Mouse (Mus musculus) spleen, postnatal 14 days (tissue): ENCODE measurements around the gene Dnajc17.

Source experiments
- DNase-seq, 2 experiments: peaks; one replicate each; pipeline ENCODE4 v3.0.0; 2021 to 2022; ENCODE audit warnings: low spot score in 2 of 2

The Dnajc17 gene

DNA sequence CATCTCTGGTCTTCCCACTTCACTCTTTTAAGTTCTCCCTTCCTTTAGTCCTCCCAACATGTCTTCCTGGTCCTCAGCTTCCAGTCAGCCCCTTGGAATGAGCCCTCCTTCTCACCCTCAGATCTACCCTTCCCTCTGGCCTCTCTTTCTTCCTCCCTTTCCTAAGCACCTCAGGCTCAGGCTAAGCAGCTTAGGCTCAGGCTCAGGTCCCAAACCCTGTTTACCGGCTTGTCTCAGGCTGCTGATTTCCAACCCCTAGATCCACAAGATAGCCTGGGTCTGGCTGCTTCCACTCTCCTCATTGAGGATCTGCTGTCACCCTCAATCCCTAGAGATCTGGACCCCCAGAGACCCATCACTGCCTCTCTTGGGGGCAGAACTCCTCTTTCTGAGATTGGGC, 10.5 kb downstream of the Dnajc17 start:
- DNase-seq: no peak

DNA sequence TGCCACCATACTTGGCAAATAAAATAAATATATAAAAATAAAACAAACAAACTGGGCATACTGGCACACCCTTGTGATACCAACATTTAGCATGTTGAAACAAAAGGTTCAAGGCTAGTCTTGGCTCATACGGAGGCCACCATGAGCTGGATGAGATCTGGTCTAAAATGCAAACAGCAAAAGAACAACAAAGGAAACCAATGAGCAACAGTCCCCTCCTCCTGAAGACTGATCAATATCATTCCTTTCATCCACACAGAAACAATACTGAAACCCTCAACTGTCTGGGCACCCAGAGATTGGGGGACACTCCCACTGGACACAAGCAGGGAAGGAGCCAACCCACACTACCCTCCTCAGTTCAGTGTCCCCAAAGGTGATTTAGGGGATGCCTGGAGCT, 11.1 kb downstream of the Dnajc17 start:
- DNase-seq: no peak

DNA sequence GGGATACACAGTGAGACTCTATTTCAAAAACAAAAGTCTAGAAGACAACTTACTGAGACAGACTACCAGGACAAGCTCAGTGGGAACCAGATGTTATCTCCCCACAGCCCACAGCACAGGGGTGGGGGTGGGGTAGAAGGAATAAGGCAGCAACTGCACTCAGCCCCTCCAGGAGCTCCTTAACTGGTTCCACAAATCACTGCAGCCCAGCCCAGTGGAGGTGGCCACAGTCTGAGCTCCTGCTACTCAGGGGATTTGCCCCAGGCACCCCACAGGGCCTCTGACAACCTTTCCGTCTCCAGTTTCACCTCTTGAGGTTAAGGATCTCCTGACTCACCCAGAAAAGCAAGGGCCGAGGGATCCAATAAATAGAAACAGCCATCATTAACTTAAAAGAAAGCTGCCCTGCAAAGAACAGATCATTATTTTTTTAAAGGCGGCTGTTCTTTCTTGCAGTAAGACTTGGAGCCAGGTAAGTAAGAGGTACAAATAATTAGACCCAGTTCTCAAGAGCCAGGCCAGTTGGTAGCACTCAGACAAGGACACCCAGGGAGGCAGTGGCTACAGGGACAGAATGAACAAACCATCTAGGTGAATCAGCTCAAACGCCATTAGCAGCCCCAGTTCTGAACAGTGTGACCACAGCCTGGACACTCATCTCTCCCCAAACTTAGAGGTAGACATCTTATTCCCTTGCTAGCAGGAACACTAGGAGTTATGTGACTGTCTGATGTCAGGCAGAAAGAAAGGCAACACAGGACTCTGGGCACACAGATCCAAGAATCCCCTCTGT, 12.1 kb downstream of the Dnajc17 start:
- DNase-seq: no peak

DNA sequence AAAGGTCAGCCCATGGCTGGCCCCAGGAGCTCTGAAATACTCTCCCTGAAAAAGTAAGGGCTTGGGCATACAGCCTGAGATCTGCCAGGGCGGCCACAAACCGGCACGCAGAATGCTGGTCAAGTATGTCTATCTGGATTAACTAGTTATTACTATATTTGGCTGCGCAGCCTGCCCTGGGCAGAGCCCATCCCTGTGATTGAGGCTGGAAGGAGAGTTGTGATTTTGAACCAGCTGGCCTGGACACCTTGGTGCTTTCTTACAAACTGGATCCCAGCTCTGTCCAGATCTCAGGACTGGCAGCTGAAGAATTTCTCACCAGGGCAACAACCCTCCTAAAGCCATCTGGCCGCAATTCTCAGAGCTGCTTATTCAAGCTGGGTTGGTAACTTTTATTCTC, 14.5 kb downstream of the Dnajc17 start:
- DNase-seq: no peak

DNA sequence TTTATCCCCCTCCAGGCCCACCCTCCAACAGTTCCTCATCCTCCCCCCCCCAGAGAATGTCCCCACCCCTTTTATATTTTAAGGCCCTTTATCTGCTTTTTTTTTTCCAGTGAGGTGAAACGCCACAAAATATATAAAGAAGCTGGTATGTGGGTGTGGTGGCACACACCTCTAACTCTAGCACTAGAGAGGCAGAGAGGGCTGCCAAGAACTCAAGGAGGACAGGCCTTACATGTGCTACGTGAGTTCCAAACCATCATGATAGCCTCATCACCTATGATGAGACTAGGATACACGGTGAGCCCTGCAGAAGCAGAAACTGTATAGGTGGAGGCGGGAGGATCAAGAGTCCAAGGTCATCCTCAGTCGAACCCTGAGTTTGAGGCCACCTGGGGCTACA, 17.6 kb downstream of the Dnajc17 start:
- DNase-seq: no peak

DNA sequence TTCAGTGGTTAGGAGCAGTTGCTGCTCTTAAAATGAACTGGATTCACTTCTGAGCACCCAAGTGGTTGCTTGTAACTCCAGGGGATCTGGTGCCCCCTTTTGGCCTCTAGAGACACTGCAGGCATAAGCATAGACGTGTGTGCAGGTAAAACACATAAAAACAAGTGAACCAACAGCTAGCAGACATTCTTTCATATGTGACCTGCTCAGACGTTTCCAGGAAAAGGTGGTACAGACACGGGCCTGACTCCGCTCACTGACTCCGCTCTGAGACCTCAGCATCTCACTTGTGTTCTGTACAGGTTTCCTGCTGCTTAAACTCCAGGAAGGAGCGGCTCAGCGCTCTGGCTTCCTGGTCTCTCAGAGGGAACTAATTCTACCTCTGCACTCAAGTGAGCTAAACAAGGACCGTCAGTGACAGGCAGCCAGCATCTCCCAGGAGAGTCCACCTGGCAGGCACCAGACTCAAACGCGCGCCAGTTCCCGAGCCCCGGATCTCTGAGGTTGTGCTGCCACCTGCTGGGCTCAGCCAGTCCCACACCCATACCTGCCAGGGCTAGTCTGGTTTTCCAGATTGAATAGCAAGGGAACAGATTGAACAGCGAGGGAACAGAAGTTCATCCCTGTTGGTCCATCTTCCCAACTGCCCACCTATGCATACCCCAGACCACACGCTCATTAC, 19.4 kb downstream of the Dnajc17 start:
- DNase-seq: peak; percentile 79 to 86

DNA sequence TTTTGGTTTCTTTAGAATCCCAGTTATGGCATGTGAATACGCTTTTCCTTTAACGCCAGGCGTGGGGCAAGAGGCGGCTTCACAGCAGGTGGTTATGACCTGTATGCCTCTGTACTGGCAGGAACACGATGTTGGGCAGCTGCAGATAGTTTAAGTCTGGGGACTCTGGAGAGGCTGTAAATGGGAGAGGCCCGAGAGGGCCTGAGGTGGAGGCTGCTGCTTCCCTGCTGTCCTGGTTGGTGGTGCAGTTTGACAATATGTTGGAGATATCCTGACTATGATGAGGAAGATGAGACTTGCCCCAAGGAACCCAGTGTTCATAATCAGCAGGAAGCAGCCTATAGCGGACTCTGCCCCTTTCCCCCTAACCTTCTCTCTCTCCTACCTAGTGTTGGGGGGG, 25.7 kb downstream of the Dnajc17 start:
- DNase-seq: no peak

DNA sequence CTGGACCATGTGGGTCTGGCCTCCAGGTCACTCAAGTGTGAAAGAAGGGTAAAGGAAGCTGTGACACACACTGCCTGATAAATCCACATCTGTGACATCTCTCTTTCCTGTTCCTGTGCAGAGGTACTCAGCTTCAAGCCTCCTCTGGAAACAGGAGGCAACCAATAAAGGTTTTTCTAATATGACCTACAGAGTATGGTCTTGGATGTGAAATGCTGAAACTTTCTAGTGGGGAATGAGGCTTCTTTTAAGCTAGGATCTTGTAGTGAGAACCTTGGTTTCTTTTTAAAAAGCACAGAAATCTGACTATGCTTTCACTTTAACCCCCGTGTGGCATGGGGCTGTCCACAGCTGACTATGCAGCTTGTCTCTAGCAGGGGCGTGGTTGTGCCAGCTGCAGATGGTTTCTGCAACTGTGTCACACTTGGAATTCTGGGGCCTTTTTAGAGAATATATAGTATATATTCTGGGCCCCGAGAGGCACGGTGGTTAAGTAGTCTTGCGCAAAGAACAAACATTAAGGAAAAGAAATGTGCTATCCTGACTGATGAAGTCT, 31.1 kb downstream of the Dnajc17 start:
- DNase-seq: no peak

DNA sequence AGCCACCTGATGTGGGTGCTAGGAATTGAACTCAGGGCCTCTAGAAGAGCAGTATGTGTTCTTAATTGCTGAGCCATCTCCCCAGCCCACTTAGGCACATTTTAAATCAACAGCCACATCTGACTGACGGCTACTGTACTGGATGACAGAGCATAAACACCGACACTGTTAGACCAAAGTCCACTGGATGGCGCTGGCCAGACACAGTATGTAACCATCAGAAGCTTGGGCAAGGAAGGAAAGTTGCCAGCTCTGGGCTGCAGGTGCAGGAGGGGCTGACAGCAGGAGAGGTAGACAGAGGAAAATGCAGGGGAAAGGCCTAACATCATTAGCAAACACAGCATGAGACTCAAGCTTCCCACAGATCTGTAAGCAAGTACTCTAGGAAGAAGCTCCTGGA, 31.8 kb downstream of the Dnajc17 start:
- DNase-seq: no peak

DNA sequence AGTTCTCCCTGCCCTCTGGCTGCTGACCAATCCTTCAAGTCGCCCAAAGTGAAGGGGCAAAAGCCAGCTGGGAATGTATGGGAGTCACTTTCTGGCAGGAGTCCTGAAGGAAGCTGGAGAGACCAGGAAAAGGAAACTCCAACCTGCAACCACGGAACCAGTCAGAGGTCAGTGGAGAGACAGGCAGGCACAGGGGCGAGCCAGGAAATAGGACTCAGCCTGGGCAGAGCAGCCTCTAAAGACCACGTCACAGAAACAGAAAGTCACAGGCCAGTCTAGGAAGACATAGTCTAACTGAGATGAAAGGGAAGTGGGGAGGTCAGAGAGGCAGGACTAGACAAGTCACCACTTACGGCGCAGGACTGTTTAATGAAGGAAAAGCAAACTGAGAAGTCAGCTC, 33.0 kb downstream of the Dnajc17 start:
- DNase-seq: no peak

DNA sequence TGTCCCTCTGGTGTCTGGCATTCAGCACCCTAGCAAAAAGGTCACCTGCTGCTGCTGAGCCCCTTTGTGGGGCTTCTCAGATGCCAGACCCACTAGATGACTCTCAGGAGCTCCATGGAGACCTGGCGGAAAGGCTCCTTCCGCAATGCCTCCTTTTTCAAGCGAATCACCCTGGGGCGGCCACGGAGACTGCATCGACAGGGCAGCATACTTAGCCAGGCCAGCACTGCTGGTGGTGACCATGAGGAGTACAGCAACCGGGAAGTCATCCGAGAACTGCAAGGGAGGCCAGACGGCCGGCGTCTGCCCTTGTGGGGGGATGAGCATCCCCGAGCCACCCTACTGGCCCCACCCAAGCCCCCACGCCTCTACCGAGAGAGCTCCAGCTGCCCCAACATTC, 33.7 kb downstream of the Dnajc17 start:
- no peak for DNase-seq

DNA sequence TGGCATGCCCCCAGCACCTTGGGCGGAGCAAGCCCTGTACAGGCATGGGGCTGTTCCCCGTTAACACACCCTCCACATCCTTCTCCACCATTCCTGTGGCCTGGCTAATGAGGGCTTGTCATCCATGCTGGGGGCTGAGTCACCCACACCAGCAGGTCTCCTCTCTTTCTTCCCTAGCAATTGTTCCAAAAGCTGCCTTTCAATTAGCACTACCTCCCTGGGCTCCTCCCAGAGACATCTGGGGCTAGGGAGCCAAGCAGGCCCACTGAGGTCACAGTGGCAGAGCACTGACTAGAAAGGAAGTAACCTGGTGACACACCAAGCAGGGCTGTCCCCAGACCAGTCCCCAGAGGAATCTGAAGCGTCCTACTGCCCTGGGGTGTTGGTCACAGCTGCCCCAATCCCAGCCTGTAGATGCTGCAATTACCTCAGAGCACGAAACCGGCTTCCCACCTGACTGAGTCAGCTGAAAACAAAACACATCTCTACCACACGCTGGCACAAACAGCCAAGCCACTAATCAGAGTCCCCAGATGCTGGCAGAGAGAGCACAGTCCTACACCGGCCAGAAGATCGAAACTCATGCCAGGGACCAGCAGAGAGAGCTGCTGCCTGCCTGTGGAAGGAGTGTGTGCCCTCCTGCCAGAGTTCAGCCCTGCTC, 34.5 kb downstream of the Dnajc17 start, which contains the start of gene Gm14137:
Gene Gm14137 (plus strand): TSS at position 519 of the 661 bp plus-strand sequence.
- no peak for DNase-seq

DNA sequence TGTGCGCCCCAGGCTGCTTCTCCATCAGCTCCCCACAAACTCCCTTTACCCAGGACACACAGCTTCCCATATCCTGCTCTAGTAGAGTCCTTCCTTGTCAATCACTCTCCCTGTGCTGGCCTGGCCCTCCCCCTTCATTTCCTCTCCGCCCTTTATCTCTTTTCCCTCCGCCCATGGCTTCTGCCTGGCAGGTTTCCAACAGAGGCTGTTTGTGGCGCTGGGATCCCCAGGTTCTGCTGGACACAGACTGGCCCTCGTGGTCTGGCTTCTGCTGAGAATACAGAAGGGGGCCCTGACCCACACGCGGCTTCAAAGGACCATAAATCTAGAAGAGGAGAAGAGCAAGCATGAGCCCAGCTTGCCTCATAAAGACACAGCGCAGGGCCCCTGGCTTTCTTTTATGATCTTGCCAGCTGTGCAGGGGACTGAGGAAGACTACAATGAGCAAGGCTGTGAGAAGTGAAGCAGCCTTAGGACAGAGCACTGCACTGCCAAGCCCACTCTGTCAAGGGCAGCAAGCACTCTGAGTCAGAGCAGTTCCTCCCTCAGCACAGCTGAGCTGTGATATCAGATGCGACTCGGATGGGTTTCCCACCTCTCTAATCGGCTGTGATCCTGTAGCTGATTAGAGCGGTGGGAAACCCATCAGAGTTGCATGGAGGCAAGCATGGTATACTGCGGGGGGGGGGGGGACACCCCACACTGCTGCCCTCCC, 35.6 kb downstream of the Dnajc17 start:
- DNase-seq: peak in 1 of 2 experiments; percentile 45

DNA sequence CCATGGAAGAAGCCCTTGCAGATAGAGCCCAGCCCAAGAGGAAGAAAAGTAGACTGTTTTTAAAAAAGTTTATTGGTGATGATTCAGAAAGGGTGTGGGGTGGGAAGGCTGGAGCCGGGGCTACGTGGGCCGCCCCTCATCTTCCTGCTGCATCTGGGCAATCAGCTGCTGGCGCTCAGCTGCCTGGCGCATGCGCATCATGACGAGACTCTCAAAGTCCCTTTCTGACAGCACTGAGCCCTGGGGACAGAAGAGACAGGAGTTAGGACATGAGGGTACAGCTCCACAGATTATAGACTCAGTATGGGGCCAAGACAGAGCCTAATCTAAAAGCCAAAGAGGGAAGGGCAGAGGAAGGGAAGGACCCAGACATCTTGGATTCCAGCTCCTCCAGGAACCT, 36.1 kb downstream of the Dnajc17 start:
- DNase-seq: no peak

DNA sequence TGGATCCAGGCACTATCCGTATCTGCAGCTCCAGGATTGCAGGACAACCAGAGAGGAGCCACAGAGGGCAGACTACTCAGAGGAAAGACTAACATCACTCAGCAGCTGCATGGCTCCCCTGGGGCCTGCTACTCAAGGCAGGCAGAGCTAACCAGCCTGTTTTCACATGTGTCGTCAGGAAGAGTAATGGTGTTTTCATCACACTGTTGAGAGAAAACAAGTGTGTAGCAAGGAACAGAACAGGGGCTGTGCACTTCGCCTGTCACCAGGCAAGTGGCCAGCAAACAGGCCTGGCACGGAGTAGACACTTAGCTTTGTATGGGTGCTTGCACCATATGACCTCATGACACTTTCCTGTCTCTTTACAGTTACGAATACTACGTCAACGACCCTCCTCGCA, 37.0 kb downstream of the Dnajc17 start:
- DNase-seq: no peak

DNA sequence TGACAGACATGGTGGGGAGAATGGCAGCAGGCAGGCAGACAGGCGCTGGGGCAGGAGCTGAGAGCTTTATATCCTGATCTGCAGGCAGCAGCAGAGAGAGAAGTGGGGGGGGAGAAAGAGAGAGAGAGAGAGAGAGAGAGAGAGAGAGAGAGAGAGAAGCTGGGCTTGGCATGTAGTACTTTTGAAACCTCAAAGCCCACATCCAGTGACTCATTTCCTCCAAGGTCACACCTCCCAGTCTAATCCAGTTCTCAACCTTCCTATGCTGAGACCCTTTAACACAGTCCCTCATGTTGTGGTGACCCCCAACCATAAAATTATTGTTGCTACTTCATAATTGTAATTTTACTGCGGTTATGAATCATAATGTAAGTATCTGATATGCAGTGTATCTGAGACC, 38.3 kb downstream of the Dnajc17 start:
- no peak for DNase-seq

DNA sequence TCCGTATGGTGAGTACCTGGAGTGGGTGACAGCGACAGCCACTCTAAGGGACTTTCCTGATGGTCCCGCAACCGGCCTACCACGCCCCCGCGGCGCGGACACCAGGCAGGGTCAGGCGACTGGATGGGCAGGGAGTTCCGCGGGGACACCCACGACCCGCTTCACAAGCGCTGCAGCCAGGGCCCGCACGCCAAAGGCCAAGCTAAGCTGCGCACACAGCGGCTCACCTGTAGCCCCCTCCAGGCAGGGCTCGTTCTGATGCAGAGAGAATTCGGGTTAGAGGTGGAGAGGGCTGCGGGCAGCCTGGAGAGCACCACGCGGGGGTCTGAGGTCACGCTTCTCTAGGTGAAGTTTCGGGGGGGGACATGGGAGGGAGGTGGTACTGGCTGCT, 40.7 kb downstream of the Dnajc17 start:
- DNase-seq: no peak

DNA sequence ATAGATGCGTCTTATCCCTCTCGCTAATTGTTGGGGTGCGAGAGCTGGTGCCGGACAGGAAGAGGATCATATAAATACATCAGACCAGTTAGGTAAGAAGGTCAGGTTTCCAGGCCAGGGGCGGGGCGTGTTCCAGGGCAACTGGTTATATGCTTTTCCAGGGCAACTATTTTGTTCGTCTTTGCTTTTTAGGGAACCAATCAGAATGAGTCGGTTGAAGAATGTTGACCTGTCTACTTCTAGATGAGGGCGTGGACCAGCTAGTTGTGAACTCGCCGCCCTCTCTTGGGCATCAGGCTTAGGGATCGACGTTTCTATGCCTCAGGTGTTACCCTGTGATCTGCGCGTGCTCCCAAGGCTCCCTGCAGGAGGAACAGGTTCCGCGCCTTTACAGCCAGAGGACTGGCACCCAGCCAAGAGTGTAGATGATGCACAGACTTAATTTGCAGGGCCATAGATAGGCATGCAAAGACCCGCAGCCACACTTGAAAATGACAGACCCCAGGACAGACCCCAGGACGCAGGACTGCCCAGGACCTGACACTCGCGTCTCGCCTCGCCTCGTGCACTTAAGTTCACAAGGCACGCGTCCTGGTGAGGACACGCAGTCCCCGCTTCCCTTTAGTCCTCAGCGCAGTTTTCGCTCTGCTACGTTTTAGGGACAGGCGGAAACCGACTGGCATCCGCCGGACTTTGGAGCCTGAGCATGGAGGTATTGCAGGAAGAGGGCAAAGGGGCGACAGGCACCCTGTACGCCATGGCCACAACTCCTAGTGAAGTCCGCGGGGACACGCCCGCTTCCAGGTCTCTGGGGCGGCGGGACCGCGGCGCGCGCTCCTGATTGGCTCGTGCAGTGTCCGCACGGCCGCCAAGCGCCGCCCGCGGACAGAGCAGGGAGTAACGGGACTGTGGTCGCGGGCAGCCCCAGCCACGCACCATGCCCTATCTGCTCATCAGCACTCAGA, 41.4 kb downstream of the Dnajc17 start, which contains the start of gene Gchfr:
Gene Gchfr (plus strand): TSS at position 873 of the 965 bp plus-strand sequence.
- DNase-seq: no peak

DNA sequence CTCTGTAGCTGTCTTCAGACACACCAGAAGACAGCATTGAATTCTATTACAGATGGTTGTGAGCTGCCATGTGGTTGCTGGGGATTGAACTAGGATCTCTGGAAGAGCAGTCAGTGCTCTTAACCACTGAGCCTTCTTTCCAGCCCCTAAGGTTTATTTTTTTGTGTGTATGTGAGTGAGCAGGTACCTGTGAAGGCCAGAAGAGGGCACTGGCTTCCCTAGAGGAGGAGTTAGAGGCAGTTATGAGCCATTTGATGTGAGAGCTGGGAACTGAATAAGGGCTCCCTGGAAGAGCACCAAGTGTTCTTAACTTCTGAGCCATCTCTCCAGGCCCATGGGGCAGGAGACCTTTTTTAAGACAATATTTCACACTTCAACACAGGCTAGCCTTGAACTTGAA, 43.2 kb downstream of the Dnajc17 start:
- DNase-seq: no peak

DNA sequence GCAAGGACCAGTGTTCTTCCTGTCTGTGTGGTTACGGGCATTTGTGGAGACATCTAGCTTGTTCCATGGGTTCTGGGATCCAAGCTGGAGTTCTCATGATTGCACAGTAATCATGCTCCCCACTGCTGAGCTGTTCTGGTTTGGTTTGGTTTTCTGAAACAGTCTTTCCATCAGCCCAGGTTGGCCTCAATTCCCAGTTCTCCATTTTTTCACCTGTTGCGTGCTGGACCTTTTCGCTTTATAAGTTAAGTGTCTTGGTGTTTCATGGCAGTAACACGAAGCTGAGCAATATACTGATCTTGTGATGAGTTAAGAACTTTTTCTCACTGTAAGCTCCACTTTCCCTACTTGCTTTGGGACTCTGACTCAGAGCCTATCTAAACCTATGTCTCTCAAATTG, 44.6 kb downstream of the Dnajc17 start:
- no peak for DNase-seq

DNA sequence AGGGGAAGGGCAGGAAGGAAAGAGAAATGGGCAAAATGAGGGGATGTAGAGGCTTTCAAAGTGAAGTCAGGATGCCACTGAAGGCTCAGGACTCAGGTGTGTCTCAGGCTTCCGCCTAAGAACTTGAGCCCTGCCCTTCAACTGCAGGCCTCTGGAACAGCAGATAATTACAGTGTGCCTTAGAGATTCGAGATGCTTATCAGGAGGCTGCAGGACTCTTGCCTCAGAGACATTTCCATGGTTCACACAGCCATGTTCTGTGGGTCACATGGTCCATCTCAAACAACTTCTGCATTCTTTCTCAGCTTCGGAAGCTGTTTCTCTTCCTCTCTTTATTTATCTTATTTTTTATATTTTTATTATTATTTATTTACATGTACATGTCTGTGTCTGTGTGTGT, 45.5 kb downstream of the Dnajc17 start:
- no peak for DNase-seq
